Mouse (Mus musculus) megakaryocyte, adult 5-6 weeks (primary cell): ENCODE data around the gene Sycn. TPM values are rescaled to one million over a fixed set of nuclear protein-coding genes. Genes with fewer than 3 reads are reported as not detected.
A peak's percentile ranks its signal among the peaks of the same experiment; 100 is the strongest.

Experiments used
- ATAC-seq: 2 replicates; pipeline ENCODE4 v1.8.0; 2016; ENCODE audit warnings: mild to moderate bottlenecking, inconsistent platforms; ENCODE audit not compliant: poor library complexity, severe bottlenecking
- total RNA-seq, 2 experiments: library from RNA; stranded (forward) in 1 of 2; stranded (reverse) in 1 of 2; fragments of 153-499, 151-499 nt in 1 of 2; fragments of 221-1000, 200-1000 nt in 1 of 2; gene quantifications; 2 replicates each; pipeline versions ENCODE4 v1.2.3 to v1.2.4; 2015 to 2017

The Sycn gene
- total RNA-seq, 2 experiments from 2014 or later: not detected

- no peak for ATAC-seq
These were observed 17.0 kb downstream of the Sycn start for GRCm38 (mm10) chr7:28557708-28558107.

GRCm38 (mm10) chr7:28558486-28558885 is 17.8 kb downstream of the Sycn start:
- ATAC-seq: no peak

DNA sequence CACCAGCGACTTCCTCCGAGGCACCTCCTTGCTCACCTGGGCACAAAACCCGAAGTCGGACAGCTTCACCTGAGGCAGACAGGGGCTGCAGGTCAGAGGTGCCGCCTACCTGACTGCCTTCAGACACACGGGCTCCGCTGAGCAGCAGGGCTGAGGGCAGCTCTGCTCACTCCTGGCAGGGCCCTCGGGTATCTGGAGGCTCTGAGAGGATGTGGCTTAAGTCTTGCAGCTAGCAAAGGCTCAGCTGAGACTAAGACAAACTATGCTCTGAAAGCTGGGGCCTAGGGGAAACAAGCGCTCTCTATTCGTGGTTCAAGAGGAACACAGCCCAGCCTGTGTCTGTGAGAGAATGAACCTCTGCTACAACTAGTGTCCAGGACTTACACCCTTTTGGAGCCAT is 20.2 kb downstream of the Sycn start:
- ATAC-seq: no peak

- ATAC-seq: no peak
These were observed 21.3 kb downstream of the Sycn start for GRCm38 (mm10) chr7:28561967-28562366.

DNA sequence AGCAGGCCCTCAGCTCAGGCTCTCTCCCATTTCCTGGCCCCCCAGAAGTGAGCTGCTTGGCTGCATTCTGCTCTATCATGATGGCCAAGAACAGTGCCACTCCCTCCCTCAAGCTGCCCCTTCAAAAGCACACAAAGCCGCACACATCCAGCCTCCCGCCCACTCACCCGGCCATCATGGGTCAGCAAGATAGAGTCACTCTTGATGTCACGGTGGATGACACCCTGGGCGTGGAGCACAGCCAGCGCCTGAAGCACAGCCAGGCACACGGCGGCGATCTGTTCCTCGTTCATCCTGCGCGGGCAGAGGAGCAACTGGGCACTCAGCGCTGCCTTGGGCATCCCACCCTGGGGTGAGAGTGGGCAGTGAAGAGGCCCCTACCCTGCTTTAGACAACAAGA is 21.7 kb downstream of the Sycn start:
- ATAC-seq: no peak

GRCm38 (mm10) chr7:28562951-28563350 is 22.3 kb downstream of the Sycn start:
- ATAC-seq: no peak

- ATAC-seq: no peak
These were observed 24.7 kb downstream of the Sycn start for GRCm38 (mm10) chr7:28565407-28565806.

GRCm38 (mm10) chr7:28567539-28567938 is 26.9 kb downstream of the Sycn start:
- ATAC-seq: no peak

GRCm38 (mm10) chr7:28568253-28568652 is 27.6 kb downstream of the Sycn start:
- peak; percentile 92 for ATAC-seq

- ATAC-seq: no peak
These were observed 29.8 kb downstream of the Sycn start for GRCm38 (mm10) chr7:28570291-28570981.

GRCm38 (mm10) chr7:28570982-28571682 is 30.4 kb downstream of the Sycn start:
- ATAC-seq: no peak

DNA sequence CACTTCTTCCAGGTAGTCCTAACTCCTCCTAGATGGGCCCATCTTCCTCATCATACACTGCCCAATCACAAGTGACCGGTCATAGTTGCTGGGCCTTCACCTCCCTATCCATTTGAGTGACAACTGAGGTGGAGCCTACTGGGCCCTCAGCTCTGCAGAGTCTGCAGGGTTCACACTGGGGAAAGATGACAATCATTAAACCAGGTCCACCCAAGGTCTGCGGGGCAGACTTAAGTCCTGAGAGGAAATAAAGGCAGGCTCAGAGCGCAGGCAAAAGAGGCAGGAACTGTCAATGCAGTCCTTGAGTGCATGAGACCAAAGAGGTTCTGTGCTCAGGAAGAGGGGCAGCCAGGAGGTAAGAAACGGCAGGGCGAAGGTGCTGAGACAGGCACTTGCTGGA is 32.0 kb downstream of the Sycn start:
- no peak for ATAC-seq

DNA sequence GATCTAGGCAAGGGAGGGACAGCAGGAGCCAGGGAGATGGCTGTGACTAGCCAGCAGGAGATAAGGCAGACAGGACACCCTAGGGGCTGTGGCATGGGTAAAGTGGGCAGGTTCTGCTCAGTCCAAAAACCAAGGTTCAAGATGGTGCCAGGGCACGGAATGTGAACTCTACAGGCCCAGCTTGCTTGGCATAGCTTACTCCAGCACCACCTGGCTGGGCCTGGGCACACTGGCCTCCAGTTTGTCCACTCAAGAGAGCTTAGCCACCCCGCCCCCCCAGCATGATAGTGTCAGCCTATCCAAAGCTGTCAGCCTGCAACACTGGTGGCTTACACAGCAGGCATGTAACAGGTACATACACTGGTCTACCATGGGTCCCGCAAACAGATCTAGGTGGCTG is 32.6 kb downstream of the Sycn start:
- no peak for ATAC-seq

GRCm38 (mm10) chr7:28575597-28575996 is 34.9 kb downstream of the Sycn start:
- ATAC-seq: no peak

- ATAC-seq: no peak
These were observed 35.7 kb downstream of the Sycn start for GRCm38 (mm10) chr7:28576271-28576914.

- ATAC-seq: no peak
These were observed 37.3 kb downstream of the Sycn start for GRCm38 (mm10) chr7:28577826-28578542.

DNA sequence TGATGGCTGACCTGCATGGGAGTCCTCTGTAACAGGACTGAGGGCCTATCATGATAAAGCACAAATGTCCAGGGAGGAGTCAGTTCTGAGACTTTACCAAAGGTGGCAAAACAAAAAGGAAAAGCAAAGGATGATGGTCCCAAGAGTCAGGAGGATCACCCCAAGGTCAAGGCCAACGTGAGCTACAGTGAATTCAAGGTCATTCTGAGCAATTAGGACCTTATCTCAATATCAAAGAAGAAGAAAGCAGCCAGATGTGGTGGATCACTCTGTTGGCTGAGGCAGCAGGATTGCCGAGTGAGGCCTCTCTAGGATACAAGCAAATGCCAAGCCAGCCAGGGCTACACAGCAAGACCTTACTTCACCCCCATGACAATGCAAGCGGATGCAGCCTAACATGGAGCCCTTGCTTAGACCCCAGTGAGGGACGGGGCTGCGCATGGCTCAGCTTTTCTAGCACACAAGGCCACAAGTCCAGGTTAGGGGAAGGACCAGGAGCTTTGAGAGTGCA is 37.9 kb downstream of the Sycn start:
- no peak for ATAC-seq

- no peak for ATAC-seq
These were observed 39.1 kb downstream of the Sycn start for GRCm38 (mm10) chr7:28579826-28580225.

- ATAC-seq: no peak
These were observed 41.0 kb downstream of the Sycn start for GRCm38 (mm10) chr7:28581721-28582120.

GRCm38 (mm10) chr7:28582841-28583240 is 42.2 kb downstream of the Sycn start:
- no peak for ATAC-seq
